Mouse (Mus musculus): Measurements from ENCODE around the gene Git1.

DNA sequence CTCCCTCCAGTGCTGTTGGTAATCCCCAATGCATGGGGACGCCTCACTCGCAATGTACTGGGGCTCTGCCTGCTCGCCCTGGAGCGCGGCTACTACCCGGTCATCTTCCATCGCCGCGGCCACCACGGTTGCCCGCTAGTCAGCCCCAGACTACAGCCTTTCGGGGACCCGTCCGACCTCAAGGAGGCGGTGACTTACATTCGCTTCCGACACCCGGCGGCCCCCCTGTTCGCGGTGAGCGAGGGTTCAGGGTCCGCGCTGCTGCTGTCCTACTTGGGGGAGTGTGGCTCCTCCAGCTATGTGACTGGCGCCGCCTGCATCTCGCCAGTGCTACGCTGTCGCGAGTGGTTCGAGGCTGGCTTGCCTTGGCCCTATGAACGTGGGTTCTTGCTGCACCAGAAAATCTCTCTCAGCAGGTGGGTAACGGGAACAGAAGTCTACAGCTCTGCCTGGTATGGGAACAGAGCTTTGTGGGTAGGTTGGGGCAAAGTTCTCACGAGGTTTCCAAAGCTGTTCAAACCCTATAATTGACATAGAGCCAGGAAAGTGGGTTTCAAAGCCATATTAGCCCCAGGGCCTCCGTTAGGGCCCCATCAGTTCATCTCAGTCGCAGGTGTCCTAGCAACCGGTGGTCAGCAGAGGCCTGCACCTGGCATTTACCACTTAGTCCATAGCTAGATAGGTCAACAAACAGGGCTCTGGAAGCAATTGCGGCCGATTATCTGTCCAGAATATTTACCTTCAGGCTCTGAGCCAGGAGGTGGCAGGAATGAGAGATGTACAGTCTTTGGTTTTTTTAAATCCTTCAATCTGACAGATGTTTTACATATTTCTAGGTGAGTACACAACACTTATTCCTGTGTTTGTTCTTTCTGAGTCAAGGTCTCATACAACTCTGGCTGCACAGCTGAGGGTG lies 22.5 kb downstream of the Git1 start, which contains the start of gene Trp53i13:
- TF ChIP-seq CTCF (IDR thresholded peaks at IDR 0.05) (no peak), POLR2A (IDR thresholded peaks at IDR 0.05; ENCODE audit: insufficient read depth, low read depth, low read length) (no peak), EP300 (IDR thresholded peaks at IDR 0.05; ENCODE audit: insufficient read depth, low read depth, low read length) (no peak)
